Mouse (Mus musculus): ENCODE measurements around the gene Tbc1d24.

DNA sequence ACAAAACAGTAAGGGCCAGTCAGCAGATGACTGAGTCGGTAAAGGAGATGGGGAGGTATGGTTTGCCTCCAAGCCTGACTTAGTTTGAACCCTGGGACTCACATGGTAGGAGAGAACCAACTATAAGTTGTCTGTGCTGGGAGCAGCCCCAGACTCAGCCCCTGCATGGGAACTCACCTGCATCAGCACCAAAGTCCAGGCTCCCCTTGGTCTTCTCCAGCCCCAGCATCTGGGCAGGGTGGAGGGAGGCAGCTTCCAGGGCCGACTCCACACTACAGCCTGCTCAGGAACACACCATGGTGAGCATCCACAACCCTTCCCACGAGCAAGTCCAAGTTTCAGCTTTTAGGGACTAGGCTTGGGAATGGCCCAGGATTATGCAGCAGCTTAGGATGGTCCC, 49.0 kb downstream of the Tbc1d24 start:
- TF ChIP-seq CTCF (IDR thresholded peaks at IDR 0.05; ENCODE audit: control insufficient read depth, insufficient read depth, low read length) = no peak
- no peak for TF ChIP-seq POLR2A (IDR thresholded peaks at IDR 0.05; ENCODE audit: borderline replicate concordance, control insufficient read depth, low read depth, low read length)
